Mouse (Mus musculus): ENCODE data around the gene Gm49345.
A peak's percentile ranks its signal among the peaks of the same experiment; 100 is the strongest.
"Not testable (repeated sequence)": the region's sequence is repeated elsewhere in the genome, so short reads cannot be mapped to it uniquely, and the experiment has no call there.

The Gm49345 gene

GRCm38 (mm10) chr13:67637294-67638007 lies at the start of gene Gm49345, which contains the start of gene Zfp729a:
Gene Gm49345, minus strand, starts transcription at chr13:67637769.
Gene Zfp729a, minus strand, starts transcription at chr13:67637791.
- DNase-seq (ENCODE audit: low spot score in 2 of 2): peak; percentile 76 to 78

- no peak for DNase-seq (ENCODE audit: low spot score in 2 of 2)
Observed at GRCm38 (mm10) chr13:67686971-67687370, 49.4 kb upstream of the Gm49345 start, which contains the start of gene Zfp738. Gene Zfp738, minus strand, starts transcription at chr13:67687071.

GRCm38 (mm10) chr13:67683841-67684240 lies 46.3 kb upstream of the Gm49345 start:
- not testable (repeated sequence) for DNase-seq (ENCODE audit: low spot score in 2 of 2)

- peak; percentile 78 for DNase-seq (ENCODE audit: low spot score in 2 of 2)
Observed at GRCm38 (mm10) chr13:67682959-67683735, 45.6 kb upstream of the Gm49345 start.

GRCm38 (mm10) chr13:67674902-67675301 lies 37.3 kb upstream of the Gm49345 start:
- DNase-seq (ENCODE audit: low spot score in 2 of 2): no peak

- DNase-seq (ENCODE audit: low spot score in 2 of 2): no peak
Observed at GRCm38 (mm10) chr13:67652496-67652895, 14.9 kb upstream of the Gm49345 start.

GRCm38 (mm10) chr13:67610108-67610507 lies 27.5 kb downstream of the Gm49345 start:
- no peak for DNase-seq (ENCODE audit: low spot score in 2 of 2)

GRCm38 (mm10) chr13:67609066-67609876 lies 28.3 kb downstream of the Gm49345 start, which contains the start of gene Zfp729b:
Gene Zfp729b, minus strand, starts transcription at chr13:67609707.
- peak; percentile 81 to 87 for DNase-seq (ENCODE audit: low spot score in 2 of 2)

GRCm38 (mm10) chr13:67572591-67573189 lies 64.9 kb downstream of the Gm49345 start:
- DNase-seq (ENCODE audit: low spot score in 2 of 2): no peak

GRCm38 (mm10) chr13:67553730-67554129 lies 83.8 kb downstream of the Gm49345 start, which contains the start of gene Zfp748:
Gene Zfp748, minus strand, starts transcription at chr13:67553830.
- no peak for DNase-seq (ENCODE audit: low spot score in 2 of 2)

GRCm38 (mm10) chr13:67552505-67553346 lies 84.8 kb downstream of the Gm49345 start:
- DNase-seq (ENCODE audit: low spot score in 2 of 2): peak; percentile 74 to 85

GRCm38 (mm10) chr13:67545941-67546340 lies 91.6 kb downstream of the Gm49345 start:
- DNase-seq (ENCODE audit: low spot score in 2 of 2): no peak
